Mouse (Mus musculus): ENCODE measurements at regions not wholly inside any gene's neighbourhood (a gene's known extent, or its start where the extent isn't known, plus 50 kb on each side); places are given as distances from the start of the nearest gene placed in this dataset.

DNA sequence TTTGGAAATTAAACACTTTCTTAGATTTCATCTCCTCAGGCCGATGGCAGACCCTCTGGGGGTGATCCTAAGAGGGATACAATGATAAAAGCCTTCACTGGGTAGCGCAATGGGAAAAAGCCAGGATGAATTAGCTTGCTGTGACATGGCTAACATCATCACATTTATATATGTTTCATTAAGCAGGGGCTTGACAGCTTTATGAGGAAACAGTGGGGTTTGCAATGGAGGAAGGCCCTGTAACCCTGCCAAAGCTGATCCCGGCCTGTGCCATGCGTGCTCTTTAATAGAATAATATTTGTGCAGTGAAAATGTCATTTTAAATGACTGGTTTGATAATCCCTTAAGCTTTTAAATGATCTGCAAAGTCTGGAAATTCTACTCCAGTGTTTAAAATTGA, 298.5 kb downstream of the Slc4a3 start:
- no peak for TF ChIP-seq CTCF (IDR thresholded peaks at IDR 0.05; ENCODE audit: low read depth, low read length)
- TF ChIP-seq POLR2A (IDR thresholded peaks at IDR 0.05; ENCODE audit: insufficient read depth, low read length) = no peak
